Mouse (Mus musculus): ENCODE measurements around the gene Olfr150. TPM values are rescaled to one million over a fixed set of nuclear protein-coding genes. Genes with fewer than 3 reads are reported as not detected.
"Not testable (repeated sequence)": the region's sequence is repeated elsewhere in the genome, so short reads cannot be mapped to it uniquely, and the experiment has no call there.

Gene Olfr150
- not detected in 2 replicates for polyA plus RNA-seq (2015; fragmentation: Nextera tagmentation; extraction: Ambion mirVana)

GRCm38 (mm10) chr9:39730678-39731077 lies at the start of gene Olfr150:
Olfr150 (plus strand) TSS chr9:39730978.
- Histone ChIP-seq H3K4me3 (no peak within 1 kb of the TSS), H3K9ac (no peak within 1 kb of the TSS), H3K27ac (no peak within 1 kb of the TSS), H3K4me2 (no peak within 1 kb of the TSS), H3K27me3 (no peaks in the 10 kb centered on the region), H3K36me3 (no peaks in the 10 kb centered on the region), H3K9me3 (no peaks in the 10 kb centered on the region), H3K4me1 (no peaks in the 10 kb centered on the region)
- ATAC-seq (ENCODE audit: insufficient number of reproducible peaks, insufficient read depth, low FRiP score, low TSS enrichment, low read depth), result no peak

DNA sequence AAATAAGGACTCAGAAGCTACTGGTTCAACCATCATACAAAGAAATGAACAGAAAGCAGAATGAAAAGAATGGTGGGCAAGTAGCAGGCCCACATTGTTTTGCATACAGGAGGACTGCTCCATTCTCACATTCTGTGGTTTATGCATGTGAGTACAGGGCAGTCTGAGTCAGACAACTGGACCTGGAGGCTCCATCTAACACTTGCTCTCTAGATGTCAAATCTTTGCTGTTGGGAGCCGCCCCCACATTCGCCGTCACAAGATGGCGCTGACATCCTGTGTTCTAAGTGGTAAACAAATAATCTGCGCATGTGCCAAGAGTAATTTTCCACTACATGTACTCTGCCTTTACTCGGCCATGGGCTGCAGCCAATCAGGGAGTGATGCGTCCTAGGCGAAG lies 29.7 kb upstream of the Olfr150 start:
- not testable (repeated sequence) for H3K9ac ChIP-seq; H3K4me3 ChIP-seq; H3K4me1 ChIP-seq; H3K9me3 ChIP-seq; H3K27ac ChIP-seq; H3K27me3 ChIP-seq; H3K36me3 ChIP-seq; H3K4me2 ChIP-seq; ATAC-seq (ENCODE audit: insufficient number of reproducible peaks, insufficient read depth, low FRiP score, low TSS enrichment, low read depth)
- 78% methylated on average over 8 of the region's 8 CpGs for WGBS

GRCm38 (mm10) chr9:39707017-39707416 lies 23.8 kb upstream of the Olfr150 start, which contains the start of gene Olfr149:
Olfr149 (minus strand) TSS chr9:39707117.
- H3K9ac ChIP-seq, result no peak within 1 kb of the TSS
- no peaks in the 10 kb centered on the region for H3K27me3 ChIP-seq
- no peak within 1 kb of the TSS for H3K4me3 ChIP-seq
- H3K36me3 ChIP-seq, result no peaks in the 10 kb centered on the region
- no peak within 1 kb of the TSS for H3K4me2 ChIP-seq
- H3K27ac ChIP-seq, result no peak within 1 kb of the TSS
- no peak for ATAC-seq (ENCODE audit: insufficient number of reproducible peaks, insufficient read depth, low FRiP score, low TSS enrichment, low read depth)
- no peaks in the 10 kb centered on the region for H3K4me1 ChIP-seq
- no peaks in the 10 kb centered on the region for H3K9me3 ChIP-seq

GRCm38 (mm10) chr9:39708958-39709357 lies 21.8 kb upstream of the Olfr150 start:
- 70% methylated on average over 3 of the region's 3 CpGs for WGBS

GRCm38 (mm10) chr9:39711053-39711452 lies 19.7 kb upstream of the Olfr150 start, which contains the start of gene Olfr965:
Olfr965 (plus strand) TSS chr9:39711353.
- Histone ChIP-seq H3K9me3 (no peaks in the 10 kb centered on the region), H3K4me1 (no peaks in the 10 kb centered on the region), H3K27ac (no peak within 1 kb of the TSS), H3K9ac (no peak within 1 kb of the TSS), H3K27me3 (no peaks in the 10 kb centered on the region), H3K4me2 (no peak within 1 kb of the TSS), H3K4me3 (no peak within 1 kb of the TSS), H3K36me3 (no peaks in the 10 kb centered on the region)
- no peak for ATAC-seq (ENCODE audit: insufficient number of reproducible peaks, insufficient read depth, low FRiP score, low TSS enrichment, low read depth)

More at GRCm38 (mm10) chr9:39708958-39709357, 21.8 kb upstream of the Olfr150 start:
- H3K4me1 ChIP-seq, result no peaks in the 10 kb centered on the region
- no peaks in the 10 kb centered on the region for H3K36me3 ChIP-seq
- no peaks in the 10 kb centered on the region for H3K27me3 ChIP-seq
- H3K4me2 ChIP-seq, result no peak overlapping the region
- no peak for ATAC-seq (ENCODE audit: insufficient number of reproducible peaks, insufficient read depth, low FRiP score, low TSS enrichment, low read depth)
- no peak overlapping the region for H3K9ac ChIP-seq
- no peak overlapping the region for H3K27ac ChIP-seq
- H3K4me3 ChIP-seq, result no peak overlapping the region
- H3K9me3 ChIP-seq, result no peaks in the 10 kb centered on the region

DNA sequence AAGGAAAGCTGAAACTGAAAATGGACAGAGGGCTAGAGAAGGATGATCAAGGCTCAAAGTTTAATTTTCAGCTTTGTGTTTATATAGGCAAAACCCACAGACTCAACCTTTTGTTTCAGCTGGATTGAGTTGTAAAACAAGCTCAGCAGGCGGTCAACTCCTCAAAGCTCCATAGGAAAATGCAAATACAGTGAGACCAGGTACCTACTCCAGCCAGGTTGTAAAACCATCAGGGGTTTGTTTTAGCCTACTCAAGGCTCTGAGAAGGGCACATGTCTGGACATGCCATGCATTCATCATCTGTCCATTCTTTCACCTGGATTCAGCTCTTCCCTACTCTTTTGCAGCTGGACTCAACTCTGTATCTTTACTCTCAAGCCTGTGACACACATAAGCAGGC lies 10.0 kb downstream of the Olfr150 start:
- no peaks in the 10 kb centered on the region for H3K27me3 ChIP-seq
- no peaks in the 10 kb centered on the region for H3K4me1 ChIP-seq
- H3K27ac ChIP-seq, result no peak overlapping the region
- whole genome bisulfite sequencing, result 84% methylated on average over 1 of the region's 1 CpGs
- H3K36me3 ChIP-seq, result no peaks in the 10 kb centered on the region
- H3K9ac ChIP-seq, result no peak overlapping the region
- no peaks in the 10 kb centered on the region for H3K9me3 ChIP-seq
- H3K4me3 ChIP-seq, result no peak overlapping the region
- no peak for ATAC-seq (ENCODE audit: insufficient number of reproducible peaks, insufficient read depth, low FRiP score, low TSS enrichment, low read depth)
- no peak overlapping the region for H3K4me2 ChIP-seq

DNA sequence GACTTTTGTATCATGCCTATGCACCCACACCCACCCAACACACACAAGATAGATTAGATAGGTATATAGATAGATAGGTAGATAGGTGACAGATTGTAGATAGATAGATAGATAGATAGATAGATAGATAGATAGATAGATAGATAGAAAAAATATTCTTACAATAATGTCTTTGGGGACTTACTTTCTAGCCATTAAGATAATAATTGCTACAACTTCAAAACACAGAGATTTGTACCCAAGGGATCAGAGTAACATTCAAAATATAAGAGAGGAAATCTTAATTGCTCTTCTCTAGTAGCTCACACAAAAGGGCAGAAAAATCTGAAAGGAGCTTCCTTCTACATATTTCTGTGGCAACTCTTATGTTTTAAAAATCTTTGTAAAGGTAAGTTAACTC lies 15.2 kb downstream of the Olfr150 start, which contains the start of gene Olfr967:
Gene Olfr967, plus strand, starts transcription at position 301 of the 400 bp plus-strand sequence.
- Histone ChIP-seq H3K4me1 (no peaks in the 10 kb centered on the region), H3K4me3 (no peak within 1 kb of the TSS)

DNA sequence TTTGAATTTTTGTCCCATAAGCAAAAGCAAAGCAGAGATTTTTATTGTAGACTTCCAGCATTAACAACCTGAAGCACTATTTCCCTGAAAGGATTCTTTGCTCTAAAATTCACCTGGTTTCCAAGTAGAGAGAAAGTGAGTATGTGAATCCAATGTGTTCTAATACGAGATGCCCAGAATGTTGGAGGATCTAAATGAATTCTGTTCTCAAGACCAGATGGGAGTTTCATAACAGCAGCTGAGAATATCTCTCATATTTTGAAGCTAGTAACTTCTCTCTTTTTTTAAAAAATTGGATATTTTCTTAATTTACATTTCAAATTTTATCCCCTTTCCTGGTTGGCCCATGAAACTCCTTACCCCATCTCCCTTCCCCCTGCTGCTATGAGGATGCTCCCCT lies 15.7 kb downstream of the Olfr150 start:
- H3K9ac ChIP-seq, result no peak overlapping the region
- H3K4me1 ChIP-seq, result no peaks in the 10 kb centered on the region
- no peaks in the 10 kb centered on the region for H3K36me3 ChIP-seq
- H3K27me3 ChIP-seq, result no peaks in the 10 kb centered on the region
- no peaks in the 10 kb centered on the region for H3K9me3 ChIP-seq
- H3K4me2 ChIP-seq, result no peak overlapping the region
- H3K4me3 ChIP-seq, result no peak overlapping the region
- WGBS, result 83% methylated on average over 1 of the region's 1 CpGs
- H3K27ac ChIP-seq, result no peak overlapping the region
- ATAC-seq (ENCODE audit: insufficient number of reproducible peaks, insufficient read depth, low FRiP score, low TSS enrichment, low read depth), result no peak

More for the DNA sequence above, 15.2 kb downstream of the Olfr150 start, which contains the start of gene Olfr967:
- no peaks in the 10 kb centered on the region for H3K9me3 ChIP-seq
- no peaks in the 10 kb centered on the region for H3K36me3 ChIP-seq
- no peak within 1 kb of the TSS for H3K27ac ChIP-seq
- no peak within 1 kb of the TSS for H3K9ac ChIP-seq
- H3K27me3 ChIP-seq, result no peaks in the 10 kb centered on the region
- no peak within 1 kb of the TSS for H3K4me2 ChIP-seq
- ATAC-seq (ENCODE audit: insufficient number of reproducible peaks, insufficient read depth, low FRiP score, low TSS enrichment, low read depth), result no peak

GRCm38 (mm10) chr9:39783153-39783552 lies 52.4 kb downstream of the Olfr150 start, which contains the start of gene Olfr968:
Olfr968 (minus strand) TSS chr9:39783253.
- Histone ChIP-seq H3K4me2 (no peak within 1 kb of the TSS), H3K4me1 (no peaks in the 10 kb centered on the region), H3K27ac (no peak within 1 kb of the TSS), H3K9ac (no peak within 1 kb of the TSS), H3K4me3 (no peak within 1 kb of the TSS), H3K9me3 (no peaks in the 10 kb centered on the region), H3K36me3 (no peaks in the 10 kb centered on the region), H3K27me3 (no peaks in the 10 kb centered on the region)
- ATAC-seq (ENCODE audit: insufficient number of reproducible peaks, insufficient read depth, low FRiP score, low TSS enrichment, low read depth), result no peak
- 81% methylated on average over 1 of the region's 1 CpGs for WGBS

Other genes with a start within 250 kb of the Olfr150 start
- gene Olfr44, start 237.0 kb upstream of the Olfr150 start, polyA plus RNA-seq (2015; fragmentation: Nextera tagmentation; extraction: Ambion mirVana), result not detected in 2 replicates
- 0.39 TPM in 1 of 2 replicates, not detected in the other for gene Olfr957, start 215.2 kb upstream of the Olfr150 start, polyA plus RNA-seq (2015; fragmentation: Nextera tagmentation; extraction: Ambion mirVana)
- not detected in 2 replicates for gene Olfr958, start 176.9 kb upstream of the Olfr150 start, polyA plus RNA-seq (2015; fragmentation: Nextera tagmentation; extraction: Ambion mirVana)
- gene Olfr959, start 155.4 kb upstream of the Olfr150 start, polyA plus RNA-seq (2015; fragmentation: Nextera tagmentation; extraction: Ambion mirVana), result 0.06 TPM in 1 of 2 replicates, not detected in the other
- gene AW551984, start 126.6 kb upstream of the Olfr150 start, polyA plus RNA-seq (2015; fragmentation: Nextera tagmentation; extraction: Ambion mirVana), result 50.9 and 54.9 TPM in 2 replicates
- not detected in 2 replicates for gene Olfr148, start 120.3 kb upstream of the Olfr150 start, polyA plus RNA-seq (2015; fragmentation: Nextera tagmentation; extraction: Ambion mirVana)
- not detected in 2 replicates for gene Olfr960, start 109.6 kb upstream of the Olfr150 start, polyA plus RNA-seq (2015; fragmentation: Nextera tagmentation; extraction: Ambion mirVana)
- gene Olfr961, start 85.9 kb upstream of the Olfr150 start, polyA plus RNA-seq (2015; fragmentation: Nextera tagmentation; extraction: Ambion mirVana), result not detected in 2 replicates
- gene Olfr963, start 63.8 kb upstream of the Olfr150 start, polyA plus RNA-seq (2015; fragmentation: Nextera tagmentation; extraction: Ambion mirVana), result not detected in 2 replicates
- gene Olfr149, start 23.9 kb upstream of the Olfr150 start, polyA plus RNA-seq (2015; fragmentation: Nextera tagmentation; extraction: Ambion mirVana), result not detected in 2 replicates
- gene Olfr965, start 19.6 kb upstream of the Olfr150 start, polyA plus RNA-seq (2015; fragmentation: Nextera tagmentation; extraction: Ambion mirVana), result not detected in 2 replicates
- not detected in 2 replicates for gene Olfr967, start 15.3 kb downstream of the Olfr150 start, polyA plus RNA-seq (2015; fragmentation: Nextera tagmentation; extraction: Ambion mirVana)
- gene Olfr968, start 52.3 kb downstream of the Olfr150 start, polyA plus RNA-seq (2015; fragmentation: Nextera tagmentation; extraction: Ambion mirVana), result not detected in 2 replicates
- not detected in 2 replicates for gene Olfr969, start 60.0 kb downstream of the Olfr150 start, polyA plus RNA-seq (2015; fragmentation: Nextera tagmentation; extraction: Ambion mirVana)
- gene Olfr970, start 77.9 kb downstream of the Olfr150 start, polyA plus RNA-seq (2015; fragmentation: Nextera tagmentation; extraction: Ambion mirVana), result not detected in 2 replicates
- gene Olfr971, start 105.9 kb downstream of the Olfr150 start, polyA plus RNA-seq (2015; fragmentation: Nextera tagmentation; extraction: Ambion mirVana), result not detected in 2 replicates
- not detected in 2 replicates for gene Olfr972, start 135.4 kb downstream of the Olfr150 start, polyA plus RNA-seq (2015; fragmentation: Nextera tagmentation; extraction: Ambion mirVana)
- gene Olfr229, start 176.4 kb downstream of the Olfr150 start, polyA plus RNA-seq (2015; fragmentation: Nextera tagmentation; extraction: Ambion mirVana), result not detected in 2 replicates
- 0.25 TPM in 1 of 2 replicates, not detected in the other for gene Olfr974, start 206.5 kb downstream of the Olfr150 start, polyA plus RNA-seq (2015; fragmentation: Nextera tagmentation; extraction: Ambion mirVana)
- gene Olfr975, start 221.1 kb downstream of the Olfr150 start, polyA plus RNA-seq (2015; fragmentation: Nextera tagmentation; extraction: Ambion mirVana), result not detected in 2 replicates
- not detected in 2 replicates for gene Olfr976, start 230.2 kb downstream of the Olfr150 start, polyA plus RNA-seq (2015; fragmentation: Nextera tagmentation; extraction: Ambion mirVana)

Measured in embryonic facial prominence, embryonic 13.5 days (tissue).